Mouse (Mus musculus): ENCODE results near the gene Clic4.

- no peak for TF ChIP-seq CTCF (IDR thresholded peaks at IDR 0.05; ENCODE audit: borderline replicate concordance, extremely low read depth, insufficient read depth, insufficient read length)
- TF ChIP-seq POLR2A (IDR thresholded peaks at IDR 0.05; ENCODE audit: borderline replicate concordance, extremely low read depth, insufficient read depth, insufficient read length, poor library complexity, severe bottlenecking), result no peak
Observed at GRCm38 (mm10) chr4:135226008-135226667, 46.5 kb downstream of the Clic4 start.

Measured in brain, embryonic 14.5 days (tissue).